Mouse (Mus musculus) midbrain, embryonic 11.5 days (tissue): ENCODE measurements around the gene Selplg. TPM values are rescaled to one million over a fixed set of nuclear protein-coding genes. Genes with fewer than 3 reads are reported as not detected.

ENCODE experiments used
- ATAC-seq: fragments of 200-750 bp; cut with Nextera tagmentation; 2 replicates; pipeline ENCODE4 v1.8.0; 2017; ENCODE audit warnings: moderate TSS enrichment, moderate library complexity; ENCODE audit not compliant: low FRiP score
- DNase-seq: peaks from one replicate; pipeline ENCODE4 v3.0.0; 2015; ENCODE audit warnings: low spot score; ENCODE audit errors: missing footprints
- H3K27ac ChIP-seq: fragments of 300-500 bp; sonication (generic); 2 replicates; pipeline ENCODE4 v1.5.1; 2014; ENCODE audit warnings: low read depth, low read length
- H3K27me3 ChIP-seq: fragments of 300-500 bp; sonication (generic); 2 replicates; pipeline ENCODE4 v1.6.1; 2014; ENCODE audit warnings: mild to moderate bottlenecking, low read length, moderate library complexity, mixed read lengths; ENCODE audit not compliant: control insufficient read depth, insufficient read depth
- H3K36me3 ChIP-seq: fragments of 300-500 bp; sonication (generic); 2 replicates; pipeline ENCODE4 v1.6.1; 2014; ENCODE audit warnings: mild to moderate bottlenecking, low read length, moderate library complexity, mixed read lengths; ENCODE audit not compliant: control insufficient read depth, insufficient read depth
- H3K4me1 ChIP-seq: fragments of 300-500 bp; sonication (generic); 2 replicates; pipeline ENCODE4 v1.6.1; 2014; ENCODE audit warnings: low read length; ENCODE audit not compliant: control insufficient read depth, insufficient read depth
- H3K4me2 ChIP-seq: fragments of 300-500 bp; sonication (generic); 2 replicates; pipeline ENCODE4 v1.6.1; 2014; ENCODE audit warnings: mild to moderate bottlenecking, moderate library complexity
- H3K4me3 ChIP-seq: fragments of 300-500 bp; sonication (generic); 2 replicates; pipeline ENCODE4 v1.5.1; 2014; ENCODE audit warnings: low read depth, low read length
- H3K9ac ChIP-seq: fragments of 300-500 bp; sonication (generic); 2 replicates; pipeline ENCODE4 v1.6.1; 2014; ENCODE audit warnings: low read length
- H3K9me3 ChIP-seq: fragments of 300-500 bp; sonication (generic); 2 replicates; pipeline ENCODE4 v1.6.1; 2016; ENCODE audit warnings: low read length; ENCODE audit not compliant: control insufficient read depth
- WGBS: fragments of 180-500 bp; shearing (Covaris S2); extraction: QIAGEN DNeasy Blood & Tissue Kit; methylation state at CpG from one replicate; pipeline ENCODE4 v1.1.7; 2014; 5-methylcytosine and 5-hydroxymethylcytosine counted together
- polyA plus RNA-seq: library from polyadenylated mRNA; unstranded; fragments of >200 nt; fragmentation: Nextera tagmentation; extraction: Ambion mirVana; gene quantifications from 2 replicates; pipeline ENCODE4 v1.2.1, GENCODE M21; 2014

Gene Selplg
- polyA plus RNA-seq, 1 experiment from 2014 or later, result 1.3 TPM

DNA sequence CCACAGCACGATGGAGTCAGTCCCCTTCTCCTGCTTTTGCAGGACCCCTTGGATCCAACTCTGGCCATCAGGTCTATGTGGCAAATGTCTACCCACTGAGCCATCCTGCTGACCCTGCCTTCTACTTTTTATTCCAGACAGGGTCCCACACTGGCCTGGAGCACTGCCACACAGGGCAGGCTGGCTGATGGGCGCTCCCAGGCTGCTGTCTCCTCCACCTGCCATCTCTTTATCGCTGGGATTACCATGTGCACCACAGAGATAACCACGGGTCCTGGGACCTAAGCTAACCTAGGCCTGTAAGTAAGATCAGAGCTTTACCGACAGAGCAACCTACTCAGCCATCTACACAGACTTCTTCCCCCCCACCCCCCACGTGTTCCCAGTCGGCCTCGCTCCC lies 14.2 kb upstream of the Selplg start:
- ATAC-seq (no peak), DNase-seq (no peak)
- no peaks in the 10 kb centered on the region for H3K9me3 ChIP-seq
- 88% methylated on average over 8 of the region's 8 CpGs for WGBS
- H3K4me3 ChIP-seq, result no peak overlapping the region
- peaks cover 35% of the 10 kb centered on the region for H3K36me3 ChIP-seq
- no peak overlapping the region for H3K4me2 ChIP-seq
- no peaks in the 10 kb centered on the region for H3K27me3 ChIP-seq
- H3K4me1 ChIP-seq, result no peaks in the 10 kb centered on the region
- H3K27ac ChIP-seq, result no peak overlapping the region
- no peak overlapping the region for H3K9ac ChIP-seq

DNA sequence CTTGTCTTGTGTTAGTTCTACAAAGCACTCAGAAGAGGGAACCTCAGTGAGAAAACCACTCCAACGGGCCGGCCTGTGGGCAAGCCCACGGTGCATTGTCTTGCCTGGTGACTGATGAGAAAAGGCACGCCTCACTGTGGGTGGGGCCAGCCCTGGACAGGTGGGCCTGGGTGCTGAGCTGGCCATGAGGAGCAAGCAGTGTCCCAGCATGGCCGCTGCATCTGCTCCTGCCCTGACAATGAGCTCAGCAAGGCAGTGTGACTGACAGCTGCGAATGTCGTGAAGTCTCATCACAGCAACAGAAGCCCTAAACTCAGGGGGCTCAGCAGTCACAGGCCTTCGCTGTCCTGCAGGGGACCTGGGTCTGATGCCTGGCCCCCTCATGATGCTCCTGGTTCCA lies 13.2 kb upstream of the Selplg start:
- no peaks in the 10 kb centered on the region for H3K27me3 ChIP-seq
- H3K9ac ChIP-seq, result no peak overlapping the region
- WGBS, result 93% methylated on average over 8 of the region's 8 CpGs
- no peak overlapping the region for H3K4me2 ChIP-seq
- DNase-seq (no peak), ATAC-seq (no peak)
- H3K4me3 ChIP-seq, result no peak overlapping the region
- peaks cover 35% of the 10 kb centered on the region for H3K36me3 ChIP-seq
- no peaks in the 10 kb centered on the region for H3K4me1 ChIP-seq
- no peak overlapping the region for H3K27ac ChIP-seq
- H3K9me3 ChIP-seq, result no peaks in the 10 kb centered on the region

DNA sequence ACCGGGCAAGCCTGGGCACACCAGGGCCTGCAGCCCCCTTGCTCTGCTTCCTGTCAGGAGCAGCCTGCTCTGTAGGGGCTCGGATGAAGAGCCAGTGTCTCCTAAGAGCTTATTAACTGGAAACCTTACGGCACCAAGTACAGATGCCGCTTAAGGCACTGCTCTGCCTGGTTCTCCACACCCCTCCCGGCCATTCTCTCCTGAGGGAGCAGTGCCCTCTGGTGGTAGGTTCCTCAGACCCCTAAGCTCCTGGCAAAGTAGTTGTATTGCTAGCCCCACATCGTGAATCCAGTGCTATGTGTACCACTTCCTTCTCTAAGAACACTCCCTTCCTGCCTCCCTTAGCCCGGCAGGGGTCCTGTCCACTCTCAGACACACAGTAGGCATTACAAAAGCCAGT lies 12.3 kb upstream of the Selplg start:
- no peaks in the 10 kb centered on the region for H3K27me3 ChIP-seq
- DNase-seq, result peak; percentile 90
- peaks cover 28% of the 10 kb centered on the region for H3K36me3 ChIP-seq
- no peak overlapping the region for H3K27ac ChIP-seq
- 71% methylated on average over 7 of the region's 7 CpGs for WGBS
- H3K4me3 ChIP-seq, result no peak overlapping the region
- H3K4me1 ChIP-seq, result no peaks in the 10 kb centered on the region
- H3K4me2 ChIP-seq, result no peak overlapping the region
- H3K9me3 ChIP-seq, result no peaks in the 10 kb centered on the region
- no peak overlapping the region for H3K9ac ChIP-seq
- ATAC-seq, result no peak

DNA sequence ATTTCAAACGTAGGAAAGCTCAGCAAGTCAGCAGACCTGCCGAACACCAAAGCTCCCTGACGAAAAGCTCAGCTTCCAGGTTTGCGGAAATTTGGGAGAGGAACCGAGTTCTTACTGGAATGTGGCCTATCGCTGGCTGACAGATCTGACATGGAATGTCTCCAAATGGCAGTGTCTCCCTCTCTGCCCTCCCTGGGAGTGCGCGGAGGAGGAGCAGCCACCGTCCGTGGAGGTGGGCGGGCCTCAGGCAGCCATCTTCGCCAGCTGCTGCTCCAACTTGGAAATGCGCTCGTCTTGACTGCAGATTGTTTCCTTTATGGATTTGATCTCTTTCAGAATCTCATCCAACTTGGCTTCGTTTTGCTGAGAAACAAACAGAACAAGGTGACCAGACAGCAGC lies 11.7 kb upstream of the Selplg start:
- Histone ChIP-seq H3K9me3 (no peaks in the 10 kb centered on the region), H3K4me2 (no peak overlapping the region), H3K4me1 (no peaks in the 10 kb centered on the region), H3K36me3 (peaks cover 23% of the 10 kb centered on the region; the same call in 1 of the 2 replicates), H3K4me3 (no peak overlapping the region), H3K27ac (no peak overlapping the region), H3K9ac (no peak overlapping the region), H3K27me3 (no peaks in the 10 kb centered on the region)
- ATAC-seq (no peak), DNase-seq (no peak)
- WGBS, result 92% methylated on average over 15 of the region's 15 CpGs

DNA sequence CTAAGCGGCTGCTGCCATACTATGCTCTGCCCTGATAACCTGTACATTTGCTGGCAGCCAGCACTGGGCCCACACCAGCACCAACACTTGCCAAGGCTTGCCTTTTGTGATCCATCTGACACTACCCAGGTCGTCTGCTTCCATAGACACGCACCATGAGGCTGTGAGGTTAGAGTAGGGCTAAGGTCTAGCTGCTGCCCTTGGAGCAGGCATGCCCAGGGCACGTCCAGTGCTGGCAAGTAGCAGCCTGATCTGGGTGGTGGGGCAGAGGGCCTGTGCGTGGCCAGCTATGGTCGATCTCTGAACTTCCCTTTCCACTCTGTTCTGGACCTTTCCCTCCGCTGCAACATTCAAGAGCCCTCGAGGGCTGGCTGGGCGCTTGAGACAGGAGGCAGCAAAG lies 10.5 kb upstream of the Selplg start:
- ATAC-seq (no peak), DNase-seq (no peak)
- Histone ChIP-seq H3K9ac (no peak overlapping the region), H3K4me2 (no peak overlapping the region), H3K27ac (no peak overlapping the region), H3K4me1 (no peaks in the 10 kb centered on the region), H3K27me3 (no peaks in the 10 kb centered on the region), H3K9me3 (no peaks in the 10 kb centered on the region), H3K36me3 (peaks cover 21% of the 10 kb centered on the region; the same call in 1 of the 2 replicates), H3K4me3 (no peak overlapping the region)
- WGBS, result 95% methylated on average over 9 of the region's 9 CpGs

DNA sequence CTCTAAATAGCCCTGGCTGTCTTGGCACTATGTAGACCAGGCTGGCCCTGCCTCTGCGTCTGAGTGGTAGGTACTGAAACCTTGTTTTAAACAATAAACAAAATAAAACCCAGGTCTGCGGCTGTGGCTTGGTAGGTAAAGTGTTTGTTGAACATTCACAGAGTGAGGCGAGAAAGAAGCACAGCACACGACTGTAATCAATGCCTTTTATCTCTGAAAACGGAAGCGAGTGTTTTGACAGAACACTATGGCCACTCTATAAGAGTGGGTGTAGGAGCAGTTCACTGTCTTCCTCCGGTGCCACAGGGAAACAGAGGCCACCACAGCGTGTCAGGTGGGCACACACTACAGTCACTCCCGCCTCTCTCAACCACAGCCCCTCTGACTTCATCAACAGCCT lies 9.8 kb upstream of the Selplg start:
- Histone ChIP-seq H3K4me3 (no peak overlapping the region), H3K4me1 (no peaks in the 10 kb centered on the region), H3K27ac (no peak overlapping the region), H3K9me3 (no peaks in the 10 kb centered on the region), H3K9ac (no peak overlapping the region), H3K4me2 (no peak overlapping the region), H3K36me3 (peaks cover 19% of the 10 kb centered on the region; the same call in 1 of the 2 replicates), H3K27me3 (no peaks in the 10 kb centered on the region)
- 94% methylated on average over 9 of the region's 9 CpGs for WGBS
- no peak for ATAC-seq
- DNase-seq, result no peak

DNA sequence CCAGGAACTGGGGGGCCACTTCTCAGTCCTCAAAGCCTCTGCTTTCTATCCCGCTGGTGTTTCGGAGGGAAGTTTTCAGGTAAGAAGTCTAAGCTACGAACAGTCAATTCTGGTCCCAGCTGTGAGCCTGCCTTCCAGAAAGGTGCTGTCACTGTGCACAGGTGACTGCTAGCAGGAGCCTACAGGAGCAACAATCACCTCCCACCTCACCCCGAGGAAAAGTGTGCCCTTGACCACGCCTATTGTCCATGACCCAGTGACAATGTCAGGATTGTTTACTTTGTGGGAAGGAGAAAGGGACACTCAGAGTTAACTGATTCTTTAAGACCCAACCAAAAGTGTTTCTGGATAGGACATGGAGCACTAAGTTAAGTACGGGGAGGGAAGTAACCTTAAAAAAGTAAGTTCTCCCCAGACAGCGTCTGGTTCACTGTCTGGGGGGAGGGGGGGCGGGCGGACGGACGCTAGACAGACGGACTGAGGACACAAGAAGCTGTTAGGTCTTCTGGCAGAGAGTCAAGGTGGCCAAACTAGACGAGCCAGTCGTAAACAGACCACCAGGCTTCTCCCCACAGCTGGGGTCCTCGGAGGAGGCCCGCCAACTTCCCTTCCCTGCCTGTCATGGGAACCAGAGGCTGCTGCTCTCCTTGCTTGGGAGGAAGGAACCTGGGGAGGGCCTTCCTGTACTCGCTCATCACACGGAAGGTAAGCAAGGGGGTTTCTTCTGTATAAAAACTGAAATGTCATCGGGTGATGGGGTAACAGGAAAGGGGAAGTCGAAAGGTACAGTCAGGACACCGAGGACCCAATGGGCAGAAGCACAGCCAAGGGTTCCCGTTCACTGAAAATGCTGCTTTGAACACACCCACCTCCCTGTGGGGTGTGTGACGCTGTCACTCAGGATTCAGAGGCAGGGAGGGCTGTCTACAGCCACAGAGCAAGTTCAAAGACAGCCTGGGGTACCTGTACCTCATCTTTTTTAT lies 9.1 kb upstream of the Selplg start:
- 91% methylated on average over 23 of the region's 23 CpGs for WGBS
- DNase-seq (peak; percentile 75), ATAC-seq (no peak)
- H3K9ac ChIP-seq, result no peak overlapping the region
- no peak overlapping the region for H3K27ac ChIP-seq
- no peaks in the 10 kb centered on the region for H3K27me3 ChIP-seq
- H3K4me3 ChIP-seq, result no peak overlapping the region
- H3K9me3 ChIP-seq, result no peaks in the 10 kb centered on the region
- H3K4me2 ChIP-seq, result no peak overlapping the region
- H3K36me3 ChIP-seq, result peaks cover 15% of the 10 kb centered on the region; the same call in 1 of the 2 replicates
- no peaks in the 10 kb centered on the region for H3K4me1 ChIP-seq

DNA sequence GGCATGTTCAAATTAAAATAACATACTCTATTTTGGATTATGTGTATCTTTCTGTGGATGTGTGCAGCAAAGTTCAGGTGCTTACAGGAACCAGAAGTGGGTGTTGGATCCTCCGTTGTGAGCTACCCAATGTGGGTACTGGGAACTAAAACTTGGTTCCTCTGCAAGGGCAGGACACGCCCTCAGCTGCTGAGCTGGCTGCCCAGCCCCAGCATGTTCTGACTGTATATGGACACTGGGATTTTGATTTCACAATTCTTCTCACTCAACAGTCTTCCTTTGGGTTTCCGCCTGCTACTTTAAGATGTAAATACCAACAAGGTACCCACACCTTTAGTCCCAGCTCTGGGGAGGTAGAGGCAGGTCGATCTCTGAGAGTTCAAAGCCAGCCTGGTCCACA lies 8.0 kb upstream of the Selplg start:
- DNase-seq (no peak), ATAC-seq (no peak)
- no peak overlapping the region for H3K9ac ChIP-seq
- H3K4me3 ChIP-seq, result no peak overlapping the region
- no peak overlapping the region for H3K4me2 ChIP-seq
- H3K4me1 ChIP-seq, result no peaks in the 10 kb centered on the region
- H3K9me3 ChIP-seq, result no peaks in the 10 kb centered on the region
- no peaks in the 10 kb centered on the region for H3K27me3 ChIP-seq
- peaks cover 5% of the 10 kb centered on the region; the same call in 1 of the 2 replicates for H3K36me3 ChIP-seq
- WGBS, result 92% methylated on average over 4 of the region's 4 CpGs
- H3K27ac ChIP-seq, result no peak overlapping the region

DNA sequence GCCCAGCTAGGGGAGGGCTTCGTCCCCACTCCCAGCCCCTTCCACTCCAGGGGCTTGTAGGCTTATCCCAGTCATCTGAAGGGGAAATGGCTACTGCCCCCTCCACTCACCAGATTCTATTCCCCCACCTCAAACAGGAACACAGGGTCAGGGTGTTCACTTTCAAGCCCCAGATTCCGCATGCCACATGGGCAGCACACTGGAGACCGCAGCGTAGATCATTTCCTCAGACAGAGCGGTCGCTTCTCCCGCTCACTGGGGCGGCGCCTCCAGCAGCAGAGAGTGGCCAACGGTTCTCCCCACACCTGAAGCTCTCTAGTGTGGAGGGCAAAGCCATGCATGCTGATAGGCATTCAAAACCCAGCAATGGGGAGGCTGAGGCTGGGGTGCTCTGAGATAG lies 4.5 kb upstream of the Selplg start:
- Histone ChIP-seq H3K27ac (no peak overlapping the region), H3K36me3 (no peaks in the 10 kb centered on the region), H3K27me3 (no peaks in the 10 kb centered on the region), H3K9me3 (no peaks in the 10 kb centered on the region), H3K4me2 (no peak overlapping the region), H3K4me3 (no peak overlapping the region), H3K4me1 (no peaks in the 10 kb centered on the region), H3K9ac (no peak overlapping the region)
- ATAC-seq (no peak), DNase-seq (no peak)
- WGBS, result 87% methylated on average over 10 of the region's 10 CpGs
